Mouse (Mus musculus) limb, embryonic 15.5 days (tissue): ENCODE measurements around the gene Pclo. TPM values are rescaled to one million over a fixed set of nuclear protein-coding genes. Genes with fewer than 3 reads are reported as not detected.
"Not testable (repeated sequence)": the region's sequence is repeated elsewhere in the genome, so short reads cannot be mapped to it uniquely, and the experiment has no call there.

Experiments
- ATAC-seq: fragments of 200-750 bp; cut with Nextera tagmentation; 2 replicates; pipeline ENCODE4 v1.8.0; 2017; ENCODE audit warnings: low read depth, moderate TSS enrichment; ENCODE audit not compliant: insufficient number of reproducible peaks, low FRiP score, low TSS enrichment
- H3K27ac ChIP-seq: fragments of 300-500 bp; sonication (generic); 2 replicates; pipeline ENCODE4 v1.5.1; 2015; ENCODE audit warnings: moderate library complexity, mild to moderate bottlenecking, inconsistent platforms
- H3K27me3 ChIP-seq: fragments of 300-500 bp; sonication (generic); 2 replicates; pipeline ENCODE4 v1.6.1; 2015; ENCODE audit warnings: inconsistent platforms
- H3K36me3 ChIP-seq: fragments of 300-500 bp; sonication (generic); 2 replicates; pipeline ENCODE4 v1.6.1; 2015; ENCODE audit warnings: inconsistent platforms
- H3K4me1 ChIP-seq: fragments of 300-500 bp; sonication (generic); 2 replicates; pipeline ENCODE4 v1.6.1; 2015; ENCODE audit warnings: inconsistent platforms
- H3K4me2 ChIP-seq: fragments of 300-500 bp; sonication (generic); 2 replicates; pipeline ENCODE4 v1.6.1; 2015; ENCODE audit warnings: mild to moderate bottlenecking, inconsistent platforms
- H3K4me3 ChIP-seq: fragments of 300-500 bp; sonication (generic); 2 replicates; pipeline ENCODE4 v1.5.1; 2015; ENCODE audit warnings: mild to moderate bottlenecking, inconsistent platforms
- H3K9ac ChIP-seq: fragments of 300-500 bp; sonication (generic); 2 replicates; pipeline ENCODE4 v1.6.1; 2015; ENCODE audit warnings: inconsistent platforms
- H3K9me3 ChIP-seq: fragments of 300-500 bp; sonication (generic); 2 replicates; pipeline ENCODE4 v1.6.1; 2016; ENCODE audit warnings: inconsistent platforms
- WGBS: fragments of 180-500 bp; shearing (Covaris S2); methylation state at CpG from one replicate; pipeline ENCODE4 v1.1.7; 2015; 5-methylcytosine and 5-hydroxymethylcytosine counted together
- polyA plus RNA-seq: library from polyadenylated mRNA; unstranded; fragments of >200 nt; fragmentation: Nextera tagmentation; extraction: Ambion mirVana; gene quantifications from 2 replicates; pipeline ENCODE4 v1.2.1, GENCODE M21; 2015

Pclo gene
- polyA plus RNA-seq, 1 experiment from 2014 or later = 0.27 TPM

GRCm38 (mm10) chr5:14853650-14854049 is 338.9 kb downstream of the Pclo start:
- Histone ChIP-seq H3K36me3 (no peaks in the 10 kb centered on the region), H3K27me3 (no peaks in the 10 kb centered on the region), H3K4me2 (no peak overlapping the region), H3K9ac (no peak overlapping the region), H3K4me1 (no peaks in the 10 kb centered on the region), H3K9me3 (no peaks in the 10 kb centered on the region), H3K4me3 (no peak overlapping the region), H3K27ac (no peak overlapping the region)
- no peak for ATAC-seq

DNA sequence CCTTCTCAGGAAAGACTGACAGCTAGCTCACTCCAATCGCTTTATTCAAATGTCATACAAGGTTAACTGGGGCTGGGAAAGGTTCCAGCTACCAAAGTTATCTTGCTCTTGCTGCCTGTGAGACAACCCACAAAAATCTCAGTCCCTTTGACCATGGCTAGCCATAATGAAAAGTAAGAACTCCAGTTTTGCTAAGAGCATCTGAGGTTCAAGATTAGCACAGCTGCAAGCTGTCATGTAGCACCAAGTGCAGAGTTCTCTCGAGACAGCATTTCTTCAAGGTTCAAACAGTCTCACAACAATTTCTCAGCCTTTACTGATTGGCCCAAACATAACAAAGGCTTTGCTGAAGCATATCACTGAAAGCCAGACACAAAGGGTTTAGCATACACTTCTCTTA is 370.6 kb downstream of the Pclo start:
- not testable (repeated sequence) for H3K27ac ChIP-seq, H3K4me3 ChIP-seq, H3K9ac ChIP-seq, H3K9me3 ChIP-seq, H3K4me2 ChIP-seq, H3K36me3 ChIP-seq, ATAC-seq, H3K27me3 ChIP-seq, H3K4me1 ChIP-seq
- WGBS = 66% methylated on average over 2 of the region's 2 CpGs

DNA sequence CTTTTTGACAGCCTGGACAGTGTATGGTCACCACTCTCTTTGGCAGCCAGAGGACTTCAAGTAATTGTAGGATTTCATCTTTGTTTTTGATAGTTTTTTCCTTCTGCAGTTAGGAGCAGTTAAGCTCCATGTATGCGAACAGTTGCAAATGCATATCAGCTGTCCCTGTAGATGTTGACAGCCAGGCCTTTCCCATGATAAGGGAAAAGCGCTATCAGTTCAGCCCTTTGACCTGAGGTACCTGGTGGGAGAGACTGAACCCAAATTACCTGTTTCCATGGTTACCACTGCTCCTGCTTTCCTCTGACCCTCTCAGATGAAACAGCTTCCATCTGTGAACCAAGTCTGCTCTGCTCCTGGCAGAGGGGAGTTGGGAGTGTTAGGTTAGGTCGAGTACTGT is 377.5 kb downstream of the Pclo start:
- Histone ChIP-seq H3K9ac (no peak overlapping the region), H3K4me1 (no peaks in the 10 kb centered on the region), H3K4me2 (no peak overlapping the region), H3K27me3 (no peaks in the 10 kb centered on the region), H3K27ac (no peak overlapping the region), H3K36me3 (no peaks in the 10 kb centered on the region), H3K9me3 (no peaks in the 10 kb centered on the region), H3K4me3 (no peak overlapping the region)
- WGBS = 72% methylated on average over 3 of the region's 3 CpGs
- ATAC-seq = no peak

DNA sequence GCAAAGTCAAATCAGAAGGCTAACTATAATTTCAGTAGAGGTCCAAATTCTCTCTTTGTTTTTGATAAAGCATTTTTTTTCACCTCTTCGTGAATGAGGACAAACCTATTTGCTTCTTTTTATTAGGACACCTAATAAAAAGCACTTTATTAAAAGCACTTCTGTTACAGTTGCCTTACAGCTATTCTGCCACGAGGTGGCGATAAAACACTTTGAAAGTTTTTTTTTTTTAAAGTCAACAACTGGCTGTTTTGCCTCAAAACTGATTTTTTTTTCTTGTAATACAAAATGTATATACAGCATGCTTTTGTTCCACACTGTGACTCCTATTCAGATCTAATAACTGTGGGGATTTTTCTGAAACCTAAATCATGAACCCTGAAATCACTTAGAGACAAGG is 388.8 kb downstream of the Pclo start:
- not testable (repeated sequence) for H3K27me3 ChIP-seq, H3K4me2 ChIP-seq, H3K9me3 ChIP-seq, H3K4me3 ChIP-seq, H3K9ac ChIP-seq, H3K27ac ChIP-seq, H3K4me1 ChIP-seq, H3K36me3 ChIP-seq, ATAC-seq
- 12% methylated on average over 3 of the region's 3 CpGs for WGBS
